Mouse (Mus musculus): ENCODE results near the gene Pole3. TPM values are rescaled to one million over a fixed set of nuclear protein-coding genes. Genes with fewer than 3 reads are reported as not detected.

Pole3 gene
- total and polyA plus RNA-seq, 2 experiments from 2014 or later: 36.6 to 68.3 TPM

GRCm38 (mm10) chr4:62561630-62562001 is 36.7 kb upstream of the Pole3 start:
- WGBS: 26% methylated on average over 3 of the region's 3 CpGs
- 0 out of 2 replicates have a peak overlapping the region, but pooled peaks have one; percentile 4 for H3K9ac ChIP-seq

GRCm38 (mm10) chr4:62560963-62561629 is 36.2 kb upstream of the Pole3 start:
- H3K4me2 ChIP-seq (ENCODE audit: low read depth): 0 out of 2 replicates have a peak overlapping the region, but pooled peaks have one; percentile 14
- no peaks in the 10 kb centered on the region for H3K9me3 ChIP-seq (ENCODE audit: low read length)
- H3K4me3 ChIP-seq (ENCODE audit: low read depth, low read length): no peak overlapping the region
- TF ChIP-seq CTCF (IDR thresholded peaks at IDR 0.05; ENCODE audit: low read depth): peak; percentile 92
- WGBS: 23% methylated on average over 4 of the region's 4 CpGs
- no peak overlapping the region for H3K27ac ChIP-seq (ENCODE audit: low read depth, low read length)
- no peaks in the 10 kb centered on the region for H3K36me3 ChIP-seq (ENCODE audit: insufficient read depth)
- ATAC-seq (peak; percentile 87), DNase-seq (peak; percentile 90)
- H3K4me1 ChIP-seq (ENCODE audit: insufficient read depth): no peaks in the 10 kb centered on the region; the same call in 1 of the 2 replicates
- no peaks in the 10 kb centered on the region for H3K27me3 ChIP-seq (ENCODE audit: insufficient read depth, low read length)
- 0 out of 2 replicates have a peak overlapping the region, but pooled peaks have one; percentile 4 for H3K9ac ChIP-seq

More at GRCm38 (mm10) chr4:62561630-62562001, 36.7 kb upstream of the Pole3 start:
- H3K4me1 ChIP-seq (ENCODE audit: insufficient read depth): no peaks in the 10 kb centered on the region; the same call in 1 of the 2 replicates
- no peak for TF ChIP-seq CTCF (IDR thresholded peaks at IDR 0.05; ENCODE audit: low read depth)
- H3K4me2 ChIP-seq (ENCODE audit: low read depth): 0 out of 2 replicates have a peak overlapping the region, but pooled peaks have one; percentile 14
- ATAC-seq (peak; percentile 47), DNase-seq (no peak)
- H3K9me3 ChIP-seq (ENCODE audit: low read length): no peaks in the 10 kb centered on the region
- no peaks in the 10 kb centered on the region for H3K27me3 ChIP-seq (ENCODE audit: insufficient read depth, low read length)
- no peaks in the 10 kb centered on the region for H3K36me3 ChIP-seq (ENCODE audit: insufficient read depth)
- H3K4me3 ChIP-seq (ENCODE audit: low read depth, low read length): no peak overlapping the region
- H3K27ac ChIP-seq (ENCODE audit: low read depth, low read length): no peak overlapping the region

- 62% methylated on average over 6 of the region's 6 CpGs for WGBS
- TF ChIP-seq CTCF (IDR thresholded peaks at IDR 0.05; ENCODE audit: low read depth): no peak
- Histone ChIP-seq H3K9ac (no peak within 1 kb of the TSS), H3K27ac (ENCODE audit: low read depth, low read length) (no peak within 1 kb of the TSS), H3K27me3 (ENCODE audit: insufficient read depth, low read length) (no peaks in the 10 kb centered on the region), H3K4me1 (ENCODE audit: insufficient read depth) (no peaks in the 10 kb centered on the region; the same call in 1 of the 2 replicates), H3K9me3 (ENCODE audit: low read length) (no peaks in the 10 kb centered on the region), H3K4me2 (ENCODE audit: low read depth) (no peak within 1 kb of the TSS), H3K4me3 (ENCODE audit: low read depth, low read length) (no peak within 1 kb of the TSS), H3K36me3 (ENCODE audit: insufficient read depth) (no peaks in the 10 kb centered on the region)
- ATAC-seq: no peak
- no peak for DNase-seq
Measured at GRCm38 (mm10) chr4:62559797-62560329, 35.0 kb upstream of the Pole3 start, which contains the start of gene Rgs3. Gene Rgs3, plus strand, starts transcription at chr4:62559847.

GRCm38 (mm10) chr4:62557436-62557835 is 32.6 kb upstream of the Pole3 start:
- ATAC-seq: peak; percentile 26; the same call in 1 of the 2 replicates
- H3K36me3 ChIP-seq (ENCODE audit: insufficient read depth): no peaks in the 10 kb centered on the region
- no peak for TF ChIP-seq CTCF (IDR thresholded peaks at IDR 0.05; ENCODE audit: low read depth)

GRCm38 (mm10) chr4:62551966-62552365 is 27.1 kb upstream of the Pole3 start:
- no peaks in the 10 kb centered on the region for H3K9me3 ChIP-seq (ENCODE audit: low read length)
- TF ChIP-seq CTCF (IDR thresholded peaks at IDR 0.05; ENCODE audit: low read depth): no peak
- H3K36me3 ChIP-seq (ENCODE audit: insufficient read depth): no peaks in the 10 kb centered on the region
- no peaks in the 10 kb centered on the region for H3K27me3 ChIP-seq (ENCODE audit: insufficient read depth, low read length)
- no peak for DNase-seq
- no peak for ATAC-seq
- no peak overlapping the region for H3K27ac ChIP-seq (ENCODE audit: low read depth, low read length)
- WGBS: 89% methylated on average over 7 of the region's 7 CpGs
- no peaks in the 10 kb centered on the region for H3K4me1 ChIP-seq (ENCODE audit: insufficient read depth)
- no peak overlapping the region for H3K4me3 ChIP-seq (ENCODE audit: low read depth, low read length)
- no peak overlapping the region for H3K9ac ChIP-seq
- H3K4me2 ChIP-seq (ENCODE audit: low read depth): no peak overlapping the region

More at GRCm38 (mm10) chr4:62557436-62557835, 32.6 kb upstream of the Pole3 start:
- DNase-seq: no peak
- Histone ChIP-seq H3K9me3 (ENCODE audit: low read length) (no peaks in the 10 kb centered on the region), H3K4me3 (ENCODE audit: low read depth, low read length) (no peak overlapping the region), H3K27me3 (ENCODE audit: insufficient read depth, low read length) (no peaks in the 10 kb centered on the region), H3K9ac (no peak overlapping the region), H3K4me1 (ENCODE audit: insufficient read depth) (no peaks in the 10 kb centered on the region; the same call in 1 of the 2 replicates), H3K4me2 (ENCODE audit: low read depth) (no peak overlapping the region), H3K27ac (ENCODE audit: low read depth, low read length) (no peak overlapping the region)
- WGBS: 33% methylated on average over 3 of the region's 3 CpGs

GRCm38 (mm10) chr4:62544801-62545200 is 19.9 kb upstream of the Pole3 start:
- Histone ChIP-seq H3K4me3 (ENCODE audit: low read depth, low read length) (no peak overlapping the region), H3K9me3 (ENCODE audit: low read length) (0 out of 2 replicates have a peak, but pooled peaks cover 5% of the 10 kb centered on the region), H3K4me1 (ENCODE audit: insufficient read depth) (no peaks in the 10 kb centered on the region), H3K4me2 (ENCODE audit: low read depth) (no peak overlapping the region), H3K27ac (ENCODE audit: low read depth, low read length) (no peak overlapping the region), H3K9ac (no peak overlapping the region), H3K27me3 (ENCODE audit: insufficient read depth, low read length) (no peaks in the 10 kb centered on the region), H3K36me3 (ENCODE audit: insufficient read depth) (no peaks in the 10 kb centered on the region)
- DNase-seq (no peak), ATAC-seq (no peak)
- no peak for TF ChIP-seq CTCF (IDR thresholded peaks at IDR 0.05; ENCODE audit: low read depth)

GRCm38 (mm10) chr4:62543782-62544181 is 18.9 kb upstream of the Pole3 start:
- 88% methylated on average over 6 of the region's 6 CpGs for WGBS
- no peak overlapping the region for H3K4me2 ChIP-seq (ENCODE audit: low read depth)
- H3K4me3 ChIP-seq (ENCODE audit: low read depth, low read length): no peak overlapping the region
- H3K27me3 ChIP-seq (ENCODE audit: insufficient read depth, low read length): no peaks in the 10 kb centered on the region
- DNase-seq: no peak
- H3K9ac ChIP-seq: no peak overlapping the region
- no peak overlapping the region for H3K27ac ChIP-seq (ENCODE audit: low read depth, low read length)
- no peaks in the 10 kb centered on the region for H3K36me3 ChIP-seq (ENCODE audit: insufficient read depth)
- H3K4me1 ChIP-seq (ENCODE audit: insufficient read depth): no peaks in the 10 kb centered on the region
- H3K9me3 ChIP-seq (ENCODE audit: low read length): 0 out of 2 replicates have a peak, but pooled peaks cover 5% of the 10 kb centered on the region
- no peak for ATAC-seq
- no peak for TF ChIP-seq CTCF (IDR thresholded peaks at IDR 0.05; ENCODE audit: low read depth)
